Mouse (Mus musculus) 416B (cell line): ENCODE data around the gene Olfr1351.
"Not testable (repeated sequence)": the region's sequence is repeated elsewhere in the genome, so short reads cannot be mapped to it uniquely, and the experiment has no call there.

Source experiments
- DNase-seq: peaks from one replicate; pipeline ENCODE4 v3.0.0; 2011; ENCODE audit warnings: low read depth

Olfr1351 gene

DNA sequence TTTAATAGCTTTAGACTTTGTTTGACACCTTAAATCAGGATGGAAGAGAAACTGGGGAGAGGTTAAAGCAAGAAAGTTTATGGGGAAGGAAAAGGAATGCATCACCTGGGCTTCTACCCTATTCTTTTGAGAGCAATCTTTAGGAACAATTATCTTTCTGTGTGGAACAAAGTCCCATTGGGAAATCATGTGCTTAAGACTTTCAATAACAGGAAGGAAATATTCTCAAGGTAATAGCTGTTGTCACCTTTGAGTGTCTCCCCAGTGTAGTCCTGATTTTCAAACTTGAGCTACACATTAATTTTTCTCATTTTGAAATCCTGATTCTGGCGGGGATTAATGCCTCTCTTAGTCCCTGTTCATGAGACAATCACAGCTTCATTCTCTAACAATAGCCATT, at the start of gene Olfr1351:
TSS of gene Olfr1351 (plus strand) at position 301 of the 400 bp plus-strand sequence.
- DNase-seq = no peak

DNA sequence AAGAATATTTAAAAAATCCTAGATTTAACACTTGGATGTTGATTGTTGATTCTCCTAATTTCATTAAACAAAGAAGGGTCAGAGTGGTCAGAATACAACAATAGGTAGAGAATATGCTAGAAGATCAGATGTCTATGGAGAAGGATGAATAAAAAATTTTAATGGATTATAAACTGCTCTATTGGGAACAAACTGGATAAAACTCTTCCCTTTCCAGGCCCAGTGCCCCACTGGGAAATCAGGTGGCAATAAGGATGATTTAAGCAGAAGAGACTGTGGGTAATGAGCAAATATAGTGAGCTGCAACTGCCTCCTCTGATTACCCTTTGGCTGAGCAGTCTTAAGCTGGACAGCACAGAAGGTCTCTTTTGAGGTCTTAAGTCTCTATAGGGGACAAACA, 49.3 kb upstream of the Olfr1351 start, which contains the start of gene Olfr1353:
TSS of gene Olfr1353 (plus strand) at position 301 of the 400 bp plus-strand sequence.
- DNase-seq = not testable (repeated sequence)

DNA sequence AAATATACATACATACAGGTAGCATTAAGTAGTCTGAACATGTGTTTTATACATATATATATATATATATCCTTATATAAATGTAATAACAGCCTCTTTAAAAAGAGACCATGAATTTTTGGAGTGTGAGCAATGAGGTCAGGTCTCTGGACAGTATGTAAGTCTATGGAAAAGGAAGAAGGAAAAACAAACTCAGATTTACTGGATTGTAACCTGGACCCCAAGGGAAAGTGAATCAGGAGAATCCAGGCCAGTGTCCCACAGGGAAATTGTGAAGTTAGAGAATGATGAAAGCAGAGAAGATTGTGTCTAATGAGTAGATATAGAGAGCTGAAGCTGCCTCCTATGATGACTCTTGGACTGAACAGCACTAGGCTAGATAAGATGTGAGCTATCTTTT, 31.5 kb upstream of the Olfr1351 start, which contains the start of gene Olfr1352:
TSS of gene Olfr1352 (plus strand) at position 301 of the 400 bp plus-strand sequence.
- no peak for DNase-seq

DNA sequence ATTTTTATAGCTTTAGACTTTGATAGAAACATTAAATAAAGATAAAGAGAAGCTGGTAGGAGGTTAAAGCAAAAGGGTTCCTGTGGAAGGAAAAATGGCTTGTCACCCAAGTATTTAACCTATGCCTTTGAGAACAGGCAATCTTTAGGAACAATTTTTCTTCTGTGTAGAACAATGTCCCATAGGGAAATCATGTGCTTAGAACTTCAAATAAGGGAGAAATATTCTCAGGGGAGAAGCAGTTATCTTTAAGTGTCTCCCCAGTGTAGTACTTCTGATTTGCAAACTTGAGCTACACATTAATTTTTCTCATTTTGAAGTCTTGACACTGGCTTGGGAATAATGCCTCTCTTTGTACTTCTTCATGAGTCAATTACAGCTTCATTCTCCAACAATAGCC, 16.2 kb downstream of the Olfr1351 start, which contains the start of gene Olfr57:
TSS of gene Olfr57 (plus strand) at position 301 of the 400 bp plus-strand sequence.
- DNase-seq = no peak

DNA sequence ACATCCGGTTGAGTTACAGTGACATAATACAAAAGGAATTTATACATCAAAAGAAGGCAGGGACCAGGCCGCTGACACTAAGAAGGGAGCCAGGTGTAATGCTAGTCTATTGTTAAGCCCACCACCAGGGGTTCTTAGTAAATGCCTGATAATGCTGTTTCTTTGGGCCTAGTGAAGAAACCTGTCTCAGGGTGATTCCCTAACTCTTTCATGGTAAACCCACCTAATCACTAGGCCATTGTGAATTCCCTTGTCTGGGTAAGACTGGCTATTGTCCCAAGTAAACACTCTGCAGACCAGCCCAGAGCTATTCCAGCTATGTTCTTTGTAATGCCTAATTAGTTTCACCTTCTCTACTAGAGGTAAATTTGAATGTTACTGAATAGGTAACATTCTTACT, 30.2 kb downstream of the Olfr1351 start:
- not testable (repeated sequence) for DNase-seq

DNA sequence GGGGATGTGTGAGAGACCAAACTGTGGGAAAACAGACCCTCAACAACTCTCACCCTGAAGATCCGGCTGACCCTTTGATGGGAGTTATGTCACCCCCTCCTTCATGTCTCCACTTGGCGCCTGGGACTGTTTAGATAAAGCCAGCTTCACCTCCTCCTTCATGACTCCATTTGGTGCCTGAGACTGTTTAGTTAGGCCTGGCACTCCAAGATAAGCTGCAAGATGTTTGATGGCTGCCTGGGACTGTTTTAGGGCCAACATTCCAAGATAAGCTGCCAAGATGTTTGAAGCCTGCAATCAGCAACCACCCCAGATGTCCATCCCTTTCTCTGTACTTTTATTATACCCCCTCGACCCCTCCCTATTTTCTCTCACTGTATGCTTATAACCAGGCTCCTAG, 45.1 kb downstream of the Olfr1351 start:
- DNase-seq = not testable (repeated sequence)
